Comparison of ENCODE assay signal across 25 mouse cellular contexts in genomic region chr14:60286194-60286863, GRCm38 (mm10). TPM values are rescaled to one million over a fixed set of nuclear protein-coding genes. Genes with fewer than 3 reads are reported as not detected.
DNase-seq lines count a peak whose midpoint lies in the region; ATAC-seq and TF ChIP-seq lines count a peak whose summit lies in the region.
"Had no signal": no experiment of that assay in that cellular context is flagged by ENCODE, and none has a peak within 500 bp of the region (broad histone marks: within the 10 kb centered on the region; RNA-seq: fewer than 3 reads in every experiment).

No protein-coding gene starts in this region.

- peak; percentile 49; the same call in 1 of the 2 replicates for ATAC-seq in intestine, embryonic 15.5 days
- ATAC-seq in intestine, postnatal 0 days: peak; percentile 65; the same call in 1 of the 2 replicates
- ATAC-seq in stomach, postnatal 0 days (ENCODE audit: low FRiP score, low TSS enrichment): peak; percentile 98
- ATAC-seq in hindbrain, embryonic 16.5 days: no peak
- ATAC-seq in erythroid progenitor cell, adult 5-6 weeks (replicated peaks; ENCODE audit: low FRiP score, poor library complexity, severe bottlenecking): no peak
- ATAC-seq: forebrain, embryonic 16.5 days had no signal

- H3K36me3 ChIP-seq in intestine, embryonic 15.5 days: peaks cover 12% of the 10 kb centered on the region
- peaks cover 30% of the 10 kb centered on the region for H3K36me3 ChIP-seq in intestine, postnatal 0 days (ENCODE audit: control insufficient read depth, insufficient read depth)
- H3K36me3 ChIP-seq in stomach, postnatal 0 days (ENCODE audit: control insufficient read depth, insufficient read depth, low read length): peaks cover 2% of the 10 kb centered on the region; the same call in 1 of the 2 replicates
- H3K36me3 ChIP-seq in hindbrain, embryonic 16.5 days (ENCODE audit: control insufficient read depth, insufficient read depth, low read length): peaks cover 10% of the 10 kb centered on the region; the same call in 1 of the 2 replicates

- no peak overlapping the region for H3K4me3 ChIP-seq in intestine, embryonic 15.5 days (replicated peaks)
- no peak overlapping the region for H3K4me3 ChIP-seq in intestine, postnatal 0 days (ENCODE audit: low read depth, low read length)
- no peak overlapping the region for H3K4me3 ChIP-seq in stomach, postnatal 0 days (ENCODE audit: low read depth, low read length)
- no peak overlapping the region for H3K4me3 ChIP-seq in hindbrain, embryonic 16.5 days (ENCODE audit: low read length)
- H3K4me3 ChIP-seq: embryonic facial prominence, embryonic 12.5 days; forebrain, embryonic 12.5 days; heart, adult 2 months; heart, embryonic 15.5 days; hindbrain, embryonic 10.5 days had no signal

- WGBS in intestine, embryonic 15.5 days: 73% methylated on average over 7 of the region's 7 CpGs
- WGBS in intestine, postnatal 0 days: 61% methylated on average over 7 of the region's 7 CpGs
- 73% methylated on average over 7 of the region's 7 CpGs for WGBS in stomach, postnatal 0 days
- 91% methylated on average over 7 of the region's 7 CpGs for WGBS in hindbrain, embryonic 16.5 days

- no peaks in the 10 kb centered on the region for H3K27me3 ChIP-seq in intestine, embryonic 15.5 days (replicated peaks)
- H3K27me3 ChIP-seq in intestine, postnatal 0 days (replicated peaks; ENCODE audit: control insufficient read depth, insufficient read depth, low read length): no peaks in the 10 kb centered on the region
- H3K27me3 ChIP-seq in stomach, postnatal 0 days (ENCODE audit: control insufficient read depth, insufficient read depth, low read length): no peaks in the 10 kb centered on the region
- no peaks in the 10 kb centered on the region for H3K27me3 ChIP-seq in hindbrain, embryonic 16.5 days (replicated peaks; ENCODE audit: control insufficient read depth, insufficient read depth, low read length)
- H3K27me3 ChIP-seq: embryonic facial prominence, embryonic 12.5 days; forebrain, embryonic 12.5 days; heart, embryonic 15.5 days had no signal

- H3K9ac ChIP-seq in intestine, embryonic 15.5 days: no peak overlapping the region
- H3K9ac ChIP-seq in intestine, postnatal 0 days (ENCODE audit: low read depth, low read length): no peak overlapping the region
- no peak overlapping the region for H3K9ac ChIP-seq in stomach, postnatal 0 days (ENCODE audit: low read length)
- H3K9ac ChIP-seq in hindbrain, embryonic 16.5 days (ENCODE audit: low read depth, low read length): no peak overlapping the region
- H3K9ac ChIP-seq: embryonic facial prominence, embryonic 12.5 days; forebrain, embryonic 12.5 days; heart, embryonic 15.5 days; hindbrain, embryonic 14.5 days had no signal

- no peak for TF ChIP-seq CTCF in intestine, postnatal 0 days (IDR thresholded peaks at IDR 0.05; ENCODE audit: low read depth)
- TF ChIP-seq CTCF in stomach, postnatal 0 days (IDR thresholded peaks at IDR 0.05; ENCODE audit: low read depth): no peak

- H3K4me2 ChIP-seq in intestine, embryonic 15.5 days (replicated peaks): no peak overlapping the region
- H3K4me2 ChIP-seq in intestine, postnatal 0 days (replicated peaks; ENCODE audit: low read depth): no peak overlapping the region
- H3K4me2 ChIP-seq in stomach, postnatal 0 days (replicated peaks; ENCODE audit: low read depth): no peak overlapping the region
- H3K4me2 ChIP-seq in hindbrain, embryonic 16.5 days (ENCODE audit: low read length): no peak overlapping the region
- H3K4me2 ChIP-seq: embryonic facial prominence, embryonic 12.5 days; forebrain, embryonic 12.5 days; heart, embryonic 11.5 days; heart, embryonic 15.5 days; hindbrain, embryonic 14.5 days had no signal

- peak; percentile 43 to 47 for DNase-seq in urinary bladder, adult 18-20 months (ENCODE audit: low spot score in 2 of 2)
- no peak for DNase-seq in urinary bladder, adult 2 months (ENCODE audit: low spot score)
- DNase-seq in stomach, postnatal 0 days (ENCODE audit: low spot score): peak; percentile 71
- DNase-seq: adrenal gland, adult 8-10 months; adrenal gland, postnatal 36 days; cerebellum, adult 2 months; cerebellum, postnatal 10 days; embryo, embryonic 11 days; gastrocnemius, postnatal 10 days; heart, adult 2 months; heart, postnatal 14 days had no signal

- TF ChIP-seq EP300 in stomach, postnatal 0 days (optimal IDR thresholded peaks at IDR 0.05): no peak

- H3K9me3 ChIP-seq in intestine, embryonic 15.5 days: no peaks in the 10 kb centered on the region
- no peaks in the 10 kb centered on the region for H3K9me3 ChIP-seq in intestine, postnatal 0 days (ENCODE audit: control insufficient read depth)
- no peaks in the 10 kb centered on the region for H3K9me3 ChIP-seq in stomach, postnatal 0 days (ENCODE audit: control insufficient read depth, low read length)
- H3K9me3 ChIP-seq in hindbrain, embryonic 16.5 days (ENCODE audit: control insufficient read depth, low read length): no peaks in the 10 kb centered on the region
- H3K9me3 ChIP-seq: embryonic facial prominence, embryonic 12.5 days; forebrain, embryonic 12.5 days; heart, embryonic 15.5 days; hindbrain, embryonic 10.5 days had no signal

- no peaks in the 10 kb centered on the region for H3K4me1 ChIP-seq in intestine, embryonic 15.5 days (replicated peaks)
- H3K4me1 ChIP-seq in intestine, postnatal 0 days (replicated peaks; ENCODE audit: control insufficient read depth, insufficient read depth, low read length): no peaks in the 10 kb centered on the region
- no peaks in the 10 kb centered on the region for H3K4me1 ChIP-seq in stomach, postnatal 0 days (replicated peaks; ENCODE audit: control insufficient read depth, insufficient read depth)
- H3K4me1 ChIP-seq in hindbrain, embryonic 16.5 days (ENCODE audit: control insufficient read depth, insufficient read depth, low read depth, low read length): no peaks in the 10 kb centered on the region
- H3K4me1 ChIP-seq: embryonic facial prominence, embryonic 12.5 days; forebrain, embryonic 12.5 days; heart, embryonic 15.5 days; hindbrain, embryonic 10.5 days had no signal

- H3K27ac ChIP-seq in intestine, embryonic 15.5 days: no peak overlapping the region
- no peak overlapping the region for H3K27ac ChIP-seq in intestine, postnatal 0 days (ENCODE audit: low read depth, low read length)
- H3K27ac ChIP-seq in stomach, postnatal 0 days (replicated peaks): peak overlapping the region; percentile 50
- no peak overlapping the region for H3K27ac ChIP-seq in hindbrain, embryonic 16.5 days (ENCODE audit: low read depth, low read length)
- H3K27ac ChIP-seq: embryonic facial prominence, embryonic 12.5 days; forebrain, embryonic 12.5 days; heart, adult 2 months; heart, embryonic 15.5 days; hindbrain, embryonic 10.5 days; hindbrain, embryonic 14.5 days had no signal

RNA-seq across cellular contexts. Expression of gene Mtmr6, which starts 21.3 kb away (rescaled TPM):
- polyA plus RNA-seq in urinary bladder, adult 2 months (2012; rRNA removed): 48.9 and 53.3 TPM in 2 replicates
- polyA plus RNA-seq in intestine, embryonic 15.5 days (2015; fragmentation: Nextera tagmentation; extraction: Ambion mirVana): 26.3 and 27.8 TPM in 2 replicates
- 16.9 and 17.8 TPM in 2 replicates for polyA plus RNA-seq in intestine, postnatal 0 days (2015; fragmentation: Nextera tagmentation; extraction: Ambion mirVana)
- polyA plus RNA-seq in stomach, postnatal 0 days (2015; fragmentation: Nextera tagmentation; extraction: Ambion mirVana): 31.4 and 31.6 TPM in 2 replicates
- 55.5 and 62.0 TPM in 2 replicates for polyA plus RNA-seq in hindbrain, embryonic 16.5 days (2015; fragmentation: Nextera tagmentation; extraction: Ambion mirVana)
- 6.3 and 24.5 TPM in 2 replicates for total RNA-seq in erythroid progenitor cell, adult 5-6 weeks (2015; ENCODE audit: low replicate concordance)
- 20.0 and 24.4 TPM in 2 replicates for total RNA-seq in erythroid progenitor cell, adult 5-6 weeks (2017; ENCODE audit: low replicate concordance)

RNA-seq across cellular contexts. Expression of gene Gm49336, which starts 35.0 kb away (rescaled TPM):
- 23.6 and 26.1 TPM in 2 replicates for polyA plus RNA-seq in urinary bladder, adult 2 months (2012; rRNA removed)
- polyA plus RNA-seq in intestine, embryonic 15.5 days (2015; fragmentation: Nextera tagmentation; extraction: Ambion mirVana): 42.2 and 47.8 TPM in 2 replicates
- polyA plus RNA-seq in intestine, postnatal 0 days (2015; fragmentation: Nextera tagmentation; extraction: Ambion mirVana): 16.6 and 17.4 TPM in 2 replicates
- 25.8 and 25.9 TPM in 2 replicates for polyA plus RNA-seq in stomach, postnatal 0 days (2015; fragmentation: Nextera tagmentation; extraction: Ambion mirVana)
- polyA plus RNA-seq in hindbrain, embryonic 16.5 days (2015; fragmentation: Nextera tagmentation; extraction: Ambion mirVana): 42.7 and 51.2 TPM in 2 replicates
- total RNA-seq in erythroid progenitor cell, adult 5-6 weeks (2015; ENCODE audit: low replicate concordance): 55.9 and 69.2 TPM in 2 replicates
- total RNA-seq in erythroid progenitor cell, adult 5-6 weeks (2017; ENCODE audit: low replicate concordance): 64.8 and 106 TPM in 2 replicates

RNA-seq across cellular contexts. Expression of gene Nupl1, which starts 35.1 kb away (rescaled TPM):
- polyA plus RNA-seq in urinary bladder, adult 2 months (2012; rRNA removed): not detected in 2 replicates
- 0.05 and 0.16 TPM in 2 replicates for polyA plus RNA-seq in intestine, embryonic 15.5 days (2015; fragmentation: Nextera tagmentation; extraction: Ambion mirVana)
- polyA plus RNA-seq in intestine, postnatal 0 days (2015; fragmentation: Nextera tagmentation; extraction: Ambion mirVana): not detected in 2 replicates
- polyA plus RNA-seq in stomach, postnatal 0 days (2015; fragmentation: Nextera tagmentation; extraction: Ambion mirVana): 0.06 and 0.13 TPM in 2 replicates
- polyA plus RNA-seq in hindbrain, embryonic 16.5 days (2015; fragmentation: Nextera tagmentation; extraction: Ambion mirVana): 0.11 and 0.16 TPM in 2 replicates
- total RNA-seq in erythroid progenitor cell, adult 5-6 weeks (2015; ENCODE audit: low replicate concordance): not detected in 2 replicates
- not detected in 2 replicates for total RNA-seq in erythroid progenitor cell, adult 5-6 weeks (2017; ENCODE audit: low replicate concordance)
- total RNA-seq: adrenal gland, postnatal 36 days; common myeloid progenitor, adult 5-6 weeks; ES-E14; gastrocnemius, postnatal 10 days; gastrocnemius, postnatal 4 days; heart, adult 2 months had no signal
- polyA plus RNA-seq: cerebellum, adult 2 months; embryonic facial prominence, embryonic 12.5 days; heart, adult 2 months; heart, embryonic 11.5 days; heart, embryonic 15.5 days had no signal

Comparison
In these comparisons a context has a peak if more than half of its experiments do, and no peak if none do; other contexts are left out.
1. ATAC-seq: peak in intestine, embryonic 15.5 days (single experiment), intestine, postnatal 0 days (single experiment) and stomach, postnatal 0 days (single experiment); none in hindbrain, embryonic 16.5 days (single experiment) and erythroid progenitor cell, adult 5-6 weeks (single experiment).